In genomic region chr12:30584356-30584740, GRCm38 (mm10) we compare ENCODE assay signal across 7 mouse cellular contexts. TPM values are rescaled to one million over a fixed set of nuclear protein-coding genes. Genes with fewer than 3 reads are reported as not detected.
DNase-seq lines count a peak whose midpoint lies in the region; ATAC-seq lines count a peak whose summit lies in the region.

Tmem18 (plus strand) TSS chr12:30584426.

- peaks cover 15% of the 10 kb centered on the region for H3K36me3 ChIP-seq in intestine, embryonic 15.5 days
- peaks cover 26% of the 10 kb centered on the region for H3K36me3 ChIP-seq in midbrain, embryonic 10.5 days

- H3K4me3 ChIP-seq in intestine, embryonic 15.5 days (replicated peaks) = peak within 1 kb of the TSS; percentile 62
- H3K4me3 ChIP-seq in midbrain, embryonic 10.5 days = peak within 1 kb of the TSS; percentile 75

- intact Hi-C loops in gastrocnemius, postnatal 36 days (cut with DNase I) = loop anchor here (10.0 kb wide), 1 partner anchor 650 kb away; the partner anchor contains the start of gene Pxdn
- intact Hi-C loops in left cerebral cortex, postnatal 25 days (cut with DNase I) = loop anchor here (10.0 kb wide), 1 partner anchor 650 kb away; the partner anchor contains the start of gene Pxdn

- H3K4me1 ChIP-seq in intestine, embryonic 15.5 days (replicated peaks) = peaks cover 7% of the 10 kb centered on the region
- H3K4me1 ChIP-seq in midbrain, embryonic 10.5 days = peaks cover 16% of the 10 kb centered on the region

- no peaks in the 10 kb centered on the region for H3K27me3 ChIP-seq in intestine, embryonic 15.5 days (replicated peaks)
- no peaks in the 10 kb centered on the region for H3K27me3 ChIP-seq in midbrain, embryonic 10.5 days (ENCODE audit: low read depth, poor library complexity, severe bottlenecking)

- H3K9me3 ChIP-seq in intestine, embryonic 15.5 days = no peaks in the 10 kb centered on the region
- H3K9me3 ChIP-seq in midbrain, embryonic 10.5 days (replicated peaks) = no peaks in the 10 kb centered on the region

- peak within 1 kb of the TSS; percentile 74 for H3K9ac ChIP-seq in intestine, embryonic 15.5 days

- peak within 1 kb of the TSS; percentile 82 for H3K4me2 ChIP-seq in intestine, embryonic 15.5 days (replicated peaks)

- ATAC-seq in intestine, embryonic 15.5 days = peak; percentile 96

- DNase-seq in adrenal gland, adult 2 months = peak; percentile 88
- DNase-seq in embryo, embryonic 11.5 days (ENCODE audit: low read depth, low spot score) = peak; percentile 75
- DNase-seq in gastrocnemius, postnatal 36 days = peak; percentile 72 to 80
- peak; percentile 87 to 88 for DNase-seq in left cerebral cortex, postnatal 25 days (ENCODE audit: low spot score in 2 of 2)
- DNase-seq in midbrain, embryonic 10.5 days (ENCODE audit: low spot score) = peak; percentile 87
- peak; percentile 77 for DNase-seq in right cerebral cortex, postnatal 4 days

- WGBS in intestine, embryonic 15.5 days = under 1% methylated on average over 35 of the region's 35 CpGs
- WGBS in midbrain, embryonic 10.5 days = under 1% methylated on average over 35 of the region's 35 CpGs

- H3K27ac ChIP-seq in intestine, embryonic 15.5 days = peak within 1 kb of the TSS; percentile 90
- peak within 1 kb of the TSS; percentile 91 for H3K27ac ChIP-seq in midbrain, embryonic 10.5 days (replicated peaks)

RNA-seq across cellular contexts. Expression of gene Tmem18, which starts in this region (rescaled TPM):
- total RNA-seq in adrenal gland, adult 2 months (2021) = 10 to 100 TPM; 16.1 to 21.1 TPM
- polyA plus RNA-seq in adrenal gland, adult 2 months (2012; rRNA removed) = 7.9 and 8.5 TPM in 2 replicates
- total RNA-seq in gastrocnemius, postnatal 36 days (2021) = 1 to 10 TPM; 5.7 to 7.7 TPM
- 20.1 and 21.6 TPM in 2 replicates for polyA plus RNA-seq in intestine, embryonic 15.5 days (2015; fragmentation: Nextera tagmentation; extraction: Ambion mirVana)
- total RNA-seq in left cerebral cortex, postnatal 25 days (2021) = 10 to 100 TPM; 35.6 to 36.1 TPM
- 29.8 and 30.0 TPM in 2 replicates for polyA plus RNA-seq in midbrain, embryonic 10.5 days (2016; fragmentation: Nextera tagmentation; extraction: Ambion mirVana)

Comparison
In these comparisons a context has a peak if more than half of its experiments do, and no peak if none do; other contexts are left out.
1. Peak in every context shown above with its lines: DNase-seq, ATAC-seq, H3K4me3 ChIP-seq and H3K27ac ChIP-seq.